Mouse (Mus musculus): ENCODE measurements around the gene Slc39a7. TPM values are rescaled to one million over a fixed set of nuclear protein-coding genes. Genes with fewer than 3 reads are reported as not detected.
A peak's percentile ranks its signal among the peaks of the same experiment; 100 is the strongest.
"Not testable (repeated sequence)": the region's sequence is repeated elsewhere in the genome, so short reads cannot be mapped to it uniquely, and the experiment has no call there.

The Slc39a7 gene
- total RNA-seq, 2 experiments from 2014 or later = 41.5 to 45.7 TPM

DNA sequence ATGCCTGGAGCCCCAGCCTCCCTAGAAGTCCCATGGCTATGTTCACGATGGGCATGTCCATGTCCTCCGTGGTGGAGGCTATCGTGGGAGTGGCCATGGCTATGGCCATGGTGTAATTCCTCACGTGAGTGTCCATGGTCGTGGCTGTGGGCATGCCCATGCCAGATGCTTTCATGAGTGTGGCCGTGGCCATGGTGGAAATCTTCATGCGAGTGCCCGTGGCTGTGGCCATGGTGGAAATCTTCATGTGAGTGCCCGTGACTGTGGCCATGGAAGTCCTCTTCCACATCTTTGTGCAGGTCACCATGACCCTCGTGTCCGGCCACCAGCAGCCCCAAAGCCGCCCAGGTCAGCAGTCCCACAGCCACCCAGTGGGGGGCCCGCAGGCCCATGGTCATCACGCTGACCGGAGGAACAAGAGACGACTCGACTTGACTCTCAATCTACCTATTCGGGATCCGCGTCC lies 588 bp downstream of the Slc39a7 start:
- DNase-seq = no peak

DNA sequence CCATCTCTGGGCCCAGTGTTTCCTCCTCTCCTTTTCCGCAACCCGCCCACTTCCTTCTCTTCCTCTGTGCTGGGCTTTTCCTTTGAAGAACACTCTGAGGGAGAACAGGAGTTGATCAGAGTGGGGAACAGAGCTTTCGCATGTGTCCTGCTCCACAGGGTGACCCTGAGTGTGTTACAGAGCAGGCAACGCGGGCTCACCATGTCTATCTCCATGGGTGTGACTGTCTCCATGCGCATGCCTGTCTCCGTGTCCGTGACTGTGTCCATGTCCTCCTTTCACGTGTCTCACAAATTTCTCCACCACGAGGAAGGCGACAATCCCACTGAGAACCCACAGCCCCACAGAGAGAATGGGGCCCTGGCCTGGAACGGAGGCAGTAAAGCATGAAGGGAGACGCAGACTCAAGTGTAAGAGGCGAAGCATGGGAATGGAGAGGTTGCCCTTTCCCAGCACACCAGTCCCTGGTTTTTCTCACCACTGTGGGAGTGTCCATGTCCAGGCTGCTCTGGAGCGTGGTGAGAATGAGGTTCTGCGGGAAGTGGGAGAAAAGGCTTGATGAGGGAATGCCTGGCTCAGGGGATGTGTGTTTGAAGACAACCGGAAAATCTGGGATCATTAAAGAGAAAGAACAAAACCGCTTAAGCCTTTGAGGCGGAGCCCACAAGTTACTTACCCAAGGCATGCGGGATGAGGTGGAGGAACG lies 1.4 kb downstream of the Slc39a7 start:
- peak; percentile 6 for DNase-seq

DNA sequence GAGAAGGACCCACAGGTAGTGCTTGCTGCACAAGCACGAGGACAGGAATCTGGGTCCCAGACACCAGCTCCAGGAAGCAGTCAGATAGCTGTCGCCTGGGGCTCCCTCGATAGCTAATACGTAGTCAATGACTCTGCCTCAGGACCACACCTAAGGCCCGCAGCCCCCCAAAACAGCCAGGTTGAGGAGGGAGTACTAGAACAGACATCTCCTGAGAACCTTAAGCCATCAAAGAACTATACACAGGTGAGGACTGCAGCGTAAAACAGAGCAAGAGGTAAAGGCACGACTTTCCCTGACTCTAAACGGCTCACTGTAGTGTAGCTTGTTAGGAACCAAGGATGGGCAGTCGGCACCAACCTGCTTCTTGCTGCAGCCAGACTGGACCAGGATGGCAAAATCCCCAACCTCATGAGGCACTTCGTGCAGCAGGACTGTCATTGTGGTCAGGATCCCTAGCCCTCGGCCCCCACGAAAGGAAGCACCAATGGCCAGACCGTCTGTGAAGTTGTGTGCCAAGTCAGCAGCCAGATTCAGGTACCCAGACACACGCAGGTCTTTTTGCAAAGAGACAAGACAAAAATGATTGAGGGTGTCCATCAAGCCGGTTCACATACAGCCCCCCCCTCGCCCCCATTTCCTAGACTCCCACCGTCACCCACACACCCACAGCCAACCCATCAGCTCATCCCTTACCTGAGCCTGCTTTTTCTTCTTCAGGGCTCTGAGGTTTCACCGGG lies 2.2 kb downstream of the Slc39a7 start:
- DNase-seq = peak; percentile 8

DNA sequence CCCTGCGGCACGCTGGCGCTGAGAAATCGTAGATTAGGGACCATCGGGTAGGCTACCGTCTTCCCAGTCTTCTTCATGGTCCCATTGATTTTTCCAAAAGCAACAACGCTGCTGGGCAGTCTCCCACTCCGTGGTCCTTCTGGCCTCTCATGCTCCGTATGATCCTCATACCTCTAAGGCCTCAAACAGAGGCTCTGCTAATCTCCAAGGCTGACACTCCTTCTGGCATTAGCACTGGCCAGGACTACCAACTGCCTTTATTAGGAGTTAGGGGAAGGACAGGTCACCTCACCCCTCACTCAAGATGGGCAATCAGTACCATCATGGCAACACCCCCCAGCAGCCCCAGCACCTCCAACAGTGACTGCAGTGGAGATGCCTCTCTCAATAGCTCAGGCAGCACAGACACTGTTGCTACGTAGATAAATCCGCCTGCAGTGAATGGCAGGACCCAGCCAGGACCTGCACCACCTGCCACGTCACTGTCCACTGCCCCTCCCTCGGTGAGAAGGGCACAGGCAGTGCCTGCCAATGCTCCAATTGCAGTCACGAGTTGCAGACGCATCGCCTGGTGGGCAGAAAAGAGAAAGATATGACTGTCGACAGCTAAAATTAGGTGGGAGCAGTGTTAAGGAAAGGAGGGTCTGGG lies 2.9 kb downstream of the Slc39a7 start:
- DNase-seq = peak; percentile 14

DNA sequence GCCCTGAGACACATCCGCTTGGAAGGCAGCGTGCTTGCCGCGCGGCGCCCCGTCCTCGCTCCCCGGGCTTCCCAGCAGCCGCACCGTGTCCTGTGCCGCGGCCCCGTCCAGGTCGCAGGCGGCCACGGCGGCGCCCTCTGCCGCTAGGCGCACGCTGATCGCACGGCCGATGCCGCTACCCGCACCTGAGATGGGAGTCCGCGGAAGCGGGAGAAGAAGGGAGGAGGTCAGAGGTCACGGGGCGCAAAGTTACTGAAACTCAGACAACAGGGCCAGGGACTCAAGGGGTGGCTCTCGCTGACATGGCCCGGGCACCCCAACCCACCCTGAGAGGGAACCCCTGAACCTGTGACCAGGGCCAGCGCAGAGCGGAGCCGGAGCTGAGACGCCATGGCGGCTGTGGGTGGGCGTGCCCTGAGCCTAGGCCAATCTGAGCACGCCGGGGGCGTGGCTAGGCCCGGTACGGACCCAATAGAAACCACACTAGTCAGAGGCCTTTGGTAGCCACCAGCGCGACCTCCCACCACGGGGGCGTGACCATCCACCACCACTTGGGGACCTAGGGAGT lies 3.7 kb downstream of the Slc39a7 start, which contains the start of gene H2-Ke6:
TSS of gene H2-Ke6 (minus strand) at position 405 of the 568 bp plus-strand sequence.
- DNase-seq = peak; percentile 95

DNA sequence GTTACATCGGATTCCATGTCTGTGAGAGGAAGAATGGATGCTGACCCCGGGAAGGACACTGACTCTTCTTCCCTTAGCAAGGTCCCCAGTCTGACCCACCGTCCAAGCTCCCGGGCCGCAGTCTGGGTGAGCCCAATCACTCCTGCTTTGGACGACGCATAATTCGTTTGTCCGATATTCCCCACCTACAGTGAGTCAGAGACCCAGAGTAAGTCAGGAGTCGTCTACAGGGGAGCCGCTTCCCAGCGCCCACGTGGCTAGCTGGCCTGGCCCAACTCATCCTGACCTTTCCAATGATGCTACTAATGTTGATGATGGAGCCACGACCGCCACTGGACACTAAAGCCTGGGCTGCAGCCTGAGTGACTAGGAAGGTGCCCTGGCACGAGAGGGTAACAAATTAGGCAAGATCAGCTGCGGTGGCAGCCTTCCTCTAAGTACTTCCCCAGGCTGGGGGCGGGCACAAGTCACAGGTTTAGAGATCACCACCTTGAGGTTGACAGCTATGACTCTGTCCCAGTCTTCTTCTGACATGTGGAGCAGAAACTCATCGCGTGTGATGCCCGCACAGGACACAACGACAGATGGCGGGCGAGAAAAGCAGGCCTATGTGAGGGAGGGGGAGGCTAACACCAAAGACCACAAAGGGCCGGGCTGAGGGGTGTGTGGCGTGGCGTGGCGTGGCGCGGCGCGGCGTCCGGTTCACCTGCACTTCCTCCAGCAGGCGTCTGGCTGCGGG lies 4.4 kb downstream of the Slc39a7 start:
- DNase-seq = peak; percentile 35

DNA sequence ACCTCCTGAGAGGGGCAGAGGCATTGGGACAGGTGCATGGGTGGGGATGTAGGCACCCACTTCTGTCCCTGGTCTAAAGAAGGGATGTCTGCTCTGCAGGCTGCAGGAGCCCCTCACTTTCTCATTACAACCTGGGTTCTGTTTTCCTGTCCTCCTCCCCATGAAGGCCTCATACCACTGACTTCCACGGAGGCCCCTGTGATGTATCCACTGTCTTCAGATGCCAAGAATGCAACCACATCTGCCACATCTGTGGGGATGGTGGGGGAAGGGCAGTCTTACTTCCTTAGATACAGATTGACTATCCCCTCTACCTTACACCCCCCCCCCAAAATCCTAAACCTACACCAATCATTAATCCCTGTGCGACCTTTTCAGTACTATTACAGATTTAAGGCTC lies 5.3 kb downstream of the Slc39a7 start:
- peak; percentile 7 for DNase-seq

DNA sequence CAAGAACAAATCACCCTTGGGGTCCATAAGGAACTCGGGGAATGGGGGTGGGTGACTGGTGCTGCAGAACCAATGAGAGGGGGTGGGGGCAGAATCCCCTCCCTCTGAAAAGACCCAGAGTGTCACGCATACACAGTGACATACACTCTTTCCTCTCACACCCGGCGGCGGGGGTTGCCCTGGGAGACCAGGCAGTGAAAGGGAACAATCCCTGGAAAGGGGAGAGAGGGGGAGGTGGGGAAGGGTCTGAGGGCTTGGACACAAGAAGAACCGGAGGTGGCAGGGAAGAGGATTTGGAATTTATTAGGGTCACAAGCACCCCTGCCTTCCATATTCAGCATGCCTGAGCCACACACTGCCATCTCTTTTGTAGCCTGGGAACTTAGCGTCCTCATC lies 5.7 kb downstream of the Slc39a7 start:
- DNase-seq = peak; percentile 10

DNA sequence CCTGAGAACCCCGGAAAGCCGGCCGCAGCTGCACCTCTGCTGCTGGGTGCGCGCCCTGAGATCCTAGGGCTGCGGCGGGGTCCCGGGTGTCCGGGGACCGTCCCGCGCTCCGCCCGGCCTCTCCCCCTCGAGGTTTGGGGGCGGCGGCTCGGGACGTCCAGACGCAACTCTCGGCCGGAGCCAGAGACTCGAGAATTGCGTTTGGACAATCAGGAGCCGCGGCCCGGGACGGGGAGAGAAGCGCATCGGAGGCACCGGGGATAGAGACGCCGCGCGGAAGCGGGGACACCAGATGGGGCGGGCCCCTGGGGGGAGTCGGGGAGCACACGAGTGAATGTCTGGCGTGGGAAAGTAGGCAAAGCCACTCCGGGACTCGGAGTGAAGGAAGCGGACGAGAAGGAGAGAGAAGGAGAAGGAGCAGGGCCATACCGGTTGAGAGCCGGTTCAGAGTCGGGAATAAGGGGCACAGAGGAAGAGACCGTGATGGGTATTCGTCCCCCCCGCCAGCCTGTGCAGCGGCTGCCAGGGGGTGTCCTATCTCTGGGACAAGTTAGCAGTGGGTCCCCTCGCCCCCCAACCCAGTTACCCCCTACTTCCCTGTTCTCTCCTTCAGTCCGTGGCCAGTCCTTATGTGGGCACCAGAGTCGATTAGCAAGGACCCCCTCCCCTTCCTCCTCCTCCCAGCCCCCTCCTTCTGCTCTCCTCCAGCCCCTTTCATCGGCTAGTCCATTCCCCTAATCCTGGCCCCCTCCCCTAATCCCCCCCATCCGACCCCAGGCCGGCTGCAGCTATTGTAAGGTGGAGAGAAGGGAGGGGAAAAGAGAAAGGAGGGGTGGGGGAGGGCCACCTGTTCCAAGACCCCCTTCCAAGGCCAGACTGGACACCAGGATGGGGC lies 6.4 kb downstream of the Slc39a7 start:
- DNase-seq = peak; percentile 9

DNA sequence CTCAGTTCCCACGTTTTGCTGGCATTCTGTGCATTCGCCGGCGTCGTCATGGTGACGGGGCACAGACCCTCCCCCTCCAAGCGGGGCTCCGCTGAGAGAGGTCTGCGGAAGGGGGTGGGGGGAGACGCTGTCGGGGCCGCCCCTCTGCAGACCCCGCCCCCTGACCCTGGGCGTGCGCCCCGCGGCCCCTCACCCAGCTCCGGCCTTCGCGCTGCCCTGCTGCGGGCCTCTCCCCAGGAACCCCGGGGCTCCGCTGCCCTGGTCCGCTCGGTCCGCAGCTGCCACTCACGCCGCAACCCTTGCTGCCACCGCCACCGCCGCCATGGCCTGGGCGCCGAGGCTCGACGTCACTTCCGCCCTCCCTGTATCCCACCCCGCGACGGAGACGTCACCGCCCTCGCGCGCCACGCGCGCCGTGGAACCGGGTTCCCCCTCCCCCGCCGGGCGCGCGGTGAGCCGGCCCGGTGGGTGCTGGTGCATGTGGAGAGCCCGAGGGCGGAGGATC lies 7.1 kb downstream of the Slc39a7 start, which contains the start of gene Ring1:
TSS of gene Ring1 (minus strand) at position 364 of the 505 bp plus-strand sequence.
- DNase-seq = peak; percentile 85

DNA sequence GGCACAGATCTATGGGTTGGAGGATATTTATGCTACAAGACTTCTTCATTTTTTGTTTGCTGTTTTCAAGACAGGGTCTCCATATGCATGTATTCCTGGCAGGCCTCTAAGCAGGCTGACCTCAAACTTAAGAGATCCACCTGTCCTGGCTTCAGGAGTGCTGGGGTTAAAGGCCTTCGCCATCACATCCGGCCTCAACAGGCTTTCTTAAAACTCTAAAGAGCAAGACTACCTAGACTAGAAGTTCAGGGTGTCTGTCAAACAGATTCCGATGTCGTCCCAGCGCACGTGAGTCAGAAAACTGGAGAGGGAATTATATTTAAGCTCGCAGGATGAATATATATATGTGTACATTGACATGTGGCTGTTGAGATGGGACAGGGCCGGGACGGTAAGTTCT lies 7.8 kb downstream of the Slc39a7 start:
- no peak for DNase-seq

DNA sequence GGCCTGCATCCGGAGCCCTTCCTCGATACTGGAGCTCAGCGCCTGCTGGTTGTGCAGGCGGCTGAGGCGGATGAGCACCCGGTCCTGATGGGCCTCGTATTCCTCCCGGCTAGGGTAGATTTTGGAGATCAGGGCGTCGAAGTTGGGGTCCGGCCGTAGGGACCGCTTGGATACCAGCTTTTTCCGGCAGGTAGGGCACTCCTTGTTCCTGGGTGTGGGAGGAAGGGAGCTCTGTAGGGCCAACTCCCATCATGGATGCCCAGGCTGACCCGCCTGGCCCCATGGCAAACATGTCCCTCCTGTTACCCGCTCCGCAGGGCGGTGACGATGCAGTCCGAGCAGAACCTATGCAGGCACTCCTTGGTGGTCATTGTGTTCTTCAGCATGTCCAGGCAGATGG lies 8.5 kb downstream of the Slc39a7 start:
- DNase-seq = no peak

DNA sequence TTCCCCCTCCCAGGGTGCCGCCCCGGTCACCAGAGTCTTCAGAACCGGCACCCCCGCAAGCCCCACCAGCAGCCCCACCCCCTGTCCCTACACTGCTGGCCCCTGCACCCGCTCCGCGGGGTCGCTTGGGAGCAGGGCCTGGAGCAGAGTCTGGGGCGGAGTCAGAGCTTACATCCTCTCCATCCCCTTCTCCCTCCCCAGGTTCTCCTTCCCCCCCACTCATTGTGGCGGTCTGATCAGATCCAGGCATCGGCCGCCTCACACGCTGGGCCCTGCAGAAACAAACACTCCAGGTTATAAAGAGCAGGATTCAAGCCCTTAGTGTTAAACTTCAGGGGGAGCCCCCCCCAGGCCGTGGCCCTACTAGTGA lies 9.1 kb downstream of the Slc39a7 start:
- peak; percentile 6 for DNase-seq

DNA sequence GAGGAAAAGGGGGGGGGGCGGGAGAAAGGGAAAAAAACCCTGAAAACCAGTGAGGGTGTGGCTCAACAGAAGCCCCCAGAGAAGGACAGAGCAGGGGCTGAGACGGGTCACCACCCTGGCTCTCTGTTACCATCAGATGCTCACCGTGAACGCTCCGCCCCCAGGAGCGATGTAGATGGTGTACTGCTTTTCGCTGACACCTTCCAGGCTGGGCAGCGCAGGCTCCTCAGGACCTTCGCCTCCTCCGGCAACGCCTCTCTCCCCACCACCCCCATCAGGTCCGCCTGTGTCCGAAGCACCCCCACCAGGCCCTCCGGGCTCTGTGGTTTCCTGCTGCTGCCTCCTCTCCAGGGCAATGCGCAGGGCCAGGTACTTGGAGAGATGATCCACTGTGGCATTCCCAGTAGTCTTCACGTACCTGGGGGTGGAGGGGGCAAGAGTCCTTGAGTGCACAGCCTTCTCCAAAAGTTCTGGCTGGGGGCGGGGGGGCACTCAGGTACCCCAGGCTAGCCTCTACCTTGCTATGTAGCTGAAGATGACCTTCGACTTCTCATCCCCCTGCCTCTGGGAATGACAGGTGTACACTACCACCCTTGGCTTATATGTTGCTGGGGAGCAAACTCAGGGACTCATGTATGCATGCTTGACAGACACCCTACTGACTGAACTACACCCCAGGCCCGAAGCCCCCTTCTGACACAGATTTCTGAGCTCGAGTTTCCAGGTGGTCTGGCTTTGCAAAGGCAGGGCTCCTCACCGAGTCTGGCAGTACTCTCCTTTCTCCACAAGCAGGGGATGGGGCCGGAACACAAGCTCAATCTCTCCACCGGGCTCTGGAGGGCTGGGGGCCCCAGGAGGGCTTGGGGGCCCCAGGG lies 9.7 kb downstream of the Slc39a7 start:
- no peak for DNase-seq

DNA sequence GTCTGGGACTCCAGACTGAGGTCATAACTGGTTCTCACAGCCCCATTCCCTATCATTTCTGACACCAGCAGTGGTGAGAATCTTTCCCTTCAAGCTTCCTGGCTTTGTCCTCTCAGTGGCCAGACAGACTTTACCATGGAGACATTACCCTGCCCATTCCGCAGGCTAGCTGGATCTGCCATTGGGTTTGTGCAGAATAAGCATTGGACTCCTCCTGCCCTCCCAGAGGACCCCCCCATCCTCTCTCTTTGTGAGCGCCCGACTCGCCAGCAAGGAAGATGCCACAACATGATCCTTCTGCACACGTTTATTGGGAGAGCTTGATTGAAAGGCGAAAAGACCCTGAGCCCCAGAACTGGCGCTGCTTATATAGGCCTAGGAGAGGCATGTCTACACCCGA lies 18.0 kb downstream of the Slc39a7 start:
- DNase-seq = no peak

DNA sequence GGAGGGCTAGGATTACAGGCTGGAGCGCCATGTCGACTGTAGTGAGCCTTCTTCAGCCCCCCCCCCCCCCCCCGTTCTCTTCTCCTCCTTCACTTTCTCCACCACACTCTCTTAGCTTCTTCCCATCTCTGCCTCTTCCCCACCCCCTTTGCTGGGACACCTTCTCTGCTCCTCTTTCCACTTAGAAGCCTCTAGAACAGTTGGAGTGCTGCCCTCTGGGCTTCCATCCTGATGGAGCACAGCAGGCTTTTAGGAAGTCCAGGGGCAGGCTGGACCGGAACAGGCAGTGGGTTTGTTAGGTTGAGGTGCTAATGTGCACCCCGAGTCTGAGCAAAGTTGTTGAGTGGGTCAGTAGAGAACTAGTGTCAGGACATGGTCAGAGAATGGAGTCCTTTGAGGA lies 21.3 kb downstream of the Slc39a7 start:
- DNase-seq = no peak

DNA sequence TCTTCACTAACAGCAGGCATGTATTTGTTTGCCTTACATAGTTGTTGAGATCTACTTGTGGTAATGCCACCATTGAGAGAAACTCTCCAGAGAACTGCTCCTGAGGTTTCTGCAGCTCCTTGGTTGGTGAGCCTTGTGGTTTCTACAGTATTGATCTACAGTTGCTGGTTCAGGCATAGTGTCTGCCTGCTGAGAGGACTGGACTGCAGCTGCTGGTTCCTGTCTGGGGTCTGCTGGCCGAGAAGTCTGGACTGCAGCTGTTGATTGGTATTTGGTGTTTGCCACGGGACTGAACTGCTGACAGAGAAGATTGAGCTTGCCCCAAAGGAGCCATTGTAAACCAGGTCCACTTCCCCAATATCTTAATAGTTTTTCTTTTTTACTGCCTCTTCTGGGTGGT lies 24.9 kb downstream of the Slc39a7 start:
- no peak for DNase-seq

DNA sequence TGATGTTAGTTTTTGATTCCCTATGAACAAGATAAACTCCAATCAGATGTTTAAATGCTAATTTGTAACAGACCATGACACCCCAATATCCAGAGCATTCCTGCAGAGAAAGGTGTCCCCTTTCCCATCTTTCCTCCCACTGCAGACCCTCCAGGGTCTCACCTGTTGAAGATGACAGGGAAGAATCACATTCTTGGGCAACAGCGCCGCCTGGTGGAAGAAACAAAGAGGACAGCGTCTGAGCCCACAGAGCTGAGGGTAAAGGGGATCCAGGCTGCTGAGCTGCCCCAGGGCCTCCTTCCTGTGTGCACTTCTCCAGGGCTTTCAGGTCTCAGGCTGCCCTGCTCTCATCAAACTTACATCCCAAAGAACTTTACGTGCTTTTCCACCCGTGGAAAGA lies 28.1 kb downstream of the Slc39a7 start:
- DNase-seq = no peak

DNA sequence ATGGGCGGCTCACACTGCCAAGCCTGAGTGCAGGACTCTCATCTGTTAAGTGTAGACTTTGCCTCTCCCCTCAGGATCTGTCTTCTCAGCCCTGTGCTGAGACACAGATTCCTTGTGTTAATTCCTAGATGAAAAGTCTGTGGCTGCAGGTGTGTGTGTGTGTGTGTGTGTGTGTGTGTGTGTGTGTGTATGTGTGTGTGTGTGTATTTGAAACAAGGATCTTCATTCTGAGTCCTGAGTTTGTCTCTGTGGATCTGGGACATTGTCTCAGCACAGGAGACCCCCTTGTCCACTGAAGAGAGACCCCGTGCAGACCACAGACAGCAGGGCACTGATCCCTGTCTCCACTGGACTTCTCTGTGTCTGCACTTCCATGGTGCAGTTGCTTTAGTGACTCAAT lies 30.7 kb downstream of the Slc39a7 start:
- not testable (repeated sequence) for DNase-seq

DNA sequence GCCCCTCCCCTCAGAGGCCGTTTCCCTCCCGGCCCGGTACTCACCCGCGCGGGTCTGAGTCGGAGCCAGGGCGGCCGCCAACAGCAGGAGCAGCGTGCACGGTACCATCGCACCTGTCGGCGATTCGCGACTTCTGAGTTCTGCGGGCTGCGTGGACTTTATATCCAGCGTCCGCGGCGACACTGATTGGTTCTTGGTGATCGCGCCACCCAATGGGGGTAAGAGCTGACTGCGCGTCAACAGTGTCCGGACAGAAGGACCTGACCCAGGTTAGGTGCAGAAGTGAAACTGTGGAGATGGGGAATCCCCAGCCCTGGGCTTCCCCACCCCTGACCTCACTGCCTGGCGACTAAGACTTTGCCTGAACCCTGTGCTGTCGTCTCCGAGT lies 31.3 kb downstream of the Slc39a7 start, which contains the start of gene H2-K1:
TSS of gene H2-K1 (minus strand) at position 198 of the 388 bp plus-strand sequence.
- DNase-seq = peak; percentile 86

Measured in gastrocnemius, postnatal 25 days (tissue).